Mouse (Mus musculus) gastrocnemius, postnatal 25 days (tissue): ENCODE data around the gene Dcpp1. TPM values are rescaled to one million over a fixed set of nuclear protein-coding genes. Genes with fewer than 3 reads are reported as not detected.
"Not testable (repeated sequence)": the region's sequence is repeated elsewhere in the genome, so short reads cannot be mapped to it uniquely, and the experiment has no call there.

ENCODE experiments used
- DNase-seq: peaks from one replicate; pipeline ENCODE4 v3.0.0; 2022
- long read RNA-seq, 2 experiments: library from polyadenylated mRNA; stranded (forward); transcript quantifications; one replicate each; pipeline ENCODE4 v2.0.0; 2021
- total RNA-seq, 2 experiments: library from RNA; stranded (reverse); gene quantifications; 1 replicate in 1 of 2; 2 replicates in 1 of 2; pipeline ENCODE4 v1.2.3; 2021

Dcpp1 gene
- not detected for total RNA-seq
- long read RNA-seq, experiment 1, result 0 reads
- long read RNA-seq, experiment 2, result 0 reads

DNA sequence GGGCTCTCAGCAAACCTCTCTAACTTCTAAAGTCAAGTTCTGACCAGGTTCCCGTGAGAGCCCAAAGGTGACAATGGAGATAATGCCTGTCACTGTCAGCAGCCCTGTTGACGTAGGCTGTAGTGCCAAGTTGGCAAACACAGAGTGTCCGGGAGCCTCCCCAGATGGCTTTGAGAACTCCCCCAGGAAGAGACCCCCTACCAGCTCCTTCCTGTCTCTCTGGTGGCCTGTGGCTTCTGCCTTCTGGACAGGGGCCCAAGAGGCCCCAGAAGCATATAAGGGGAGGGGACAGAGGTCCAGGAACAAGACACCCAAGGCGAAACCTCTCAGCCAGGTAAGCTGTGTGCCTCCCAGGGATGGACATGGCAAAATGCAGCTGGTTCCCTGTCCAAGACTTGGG is at the start of gene Dcpp1, which contains the start of gene Dcpp2:
Gene Dcpp1 (plus strand): TSS at position 301 of the 400 bp plus-strand sequence.
Gene Dcpp2 (plus strand): TSS at position 305 of the 400 bp plus-strand sequence.
- not testable (repeated sequence) for DNase-seq

DNA sequence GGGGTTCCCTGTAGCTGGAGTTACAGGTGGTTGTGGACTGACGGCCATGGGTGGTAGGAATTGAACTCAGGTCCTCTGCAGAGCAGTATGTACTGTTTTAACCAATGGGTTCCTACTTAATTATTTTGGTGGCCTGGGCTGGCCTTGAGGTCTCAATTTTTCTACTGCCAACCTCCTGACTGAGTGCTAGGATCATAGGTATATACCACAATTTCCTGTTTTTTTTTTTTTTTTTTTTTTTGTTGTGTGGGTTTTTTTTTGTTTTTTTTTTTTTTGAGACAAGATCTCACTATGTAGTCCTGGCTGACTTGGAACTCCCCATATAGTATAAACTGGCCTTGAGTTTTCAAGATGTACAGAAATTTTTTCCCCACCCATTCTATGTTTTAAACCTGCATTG is 49.5 kb upstream of the Dcpp1 start:
- no peak for DNase-seq

DNA sequence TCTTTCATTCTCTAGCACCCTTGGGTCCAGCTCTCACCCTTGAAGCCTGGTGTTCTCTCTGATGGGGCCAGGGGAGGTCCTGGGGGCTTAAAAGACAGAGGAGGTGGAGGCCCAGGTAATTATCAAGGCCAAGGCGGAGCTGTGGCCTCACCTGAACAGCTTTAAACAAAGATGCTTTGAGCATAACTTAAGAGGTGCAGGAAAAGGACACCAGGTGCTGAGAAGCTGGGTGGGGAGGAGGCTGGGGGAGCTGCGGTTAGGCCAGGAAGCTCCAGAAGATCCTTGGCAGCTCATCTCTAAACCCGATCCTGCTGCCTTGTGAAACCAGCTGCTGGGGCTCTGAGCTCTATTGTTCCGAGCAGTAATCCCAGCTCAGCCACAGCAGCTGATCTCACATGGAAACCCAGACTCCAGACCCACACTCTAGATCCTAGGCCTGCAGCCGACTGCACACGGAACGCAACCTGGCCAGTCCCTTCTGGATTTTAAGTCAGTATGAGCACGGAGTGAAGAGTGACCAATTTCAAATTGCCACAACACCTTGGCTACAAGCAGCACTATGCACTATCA is 44.6 kb upstream of the Dcpp1 start, which contains the start of gene Prss33:
Gene Prss33 (minus strand): TSS at position 51 of the 570 bp plus-strand sequence.
- DNase-seq, result no peak

DNA sequence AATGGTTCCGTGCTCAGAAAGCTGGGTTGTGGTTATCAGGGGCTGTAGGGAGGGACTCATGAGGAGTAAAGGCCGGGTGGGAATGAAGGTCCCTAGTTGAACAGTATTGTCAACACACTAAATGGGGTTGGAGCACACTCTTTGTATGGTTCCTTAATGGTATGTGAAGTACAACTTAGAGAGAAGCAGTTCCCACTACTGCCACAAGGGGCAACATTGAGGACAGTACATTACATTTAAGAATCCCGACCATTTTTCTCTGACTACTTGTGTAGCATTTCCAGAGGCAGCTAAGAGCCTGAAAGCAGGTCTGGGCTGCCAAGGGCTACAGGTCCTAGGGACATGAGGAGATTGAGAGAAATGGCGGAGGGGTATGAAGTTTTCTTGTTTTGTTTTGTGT is 39.5 kb upstream of the Dcpp1 start:
- no peak for DNase-seq

DNA sequence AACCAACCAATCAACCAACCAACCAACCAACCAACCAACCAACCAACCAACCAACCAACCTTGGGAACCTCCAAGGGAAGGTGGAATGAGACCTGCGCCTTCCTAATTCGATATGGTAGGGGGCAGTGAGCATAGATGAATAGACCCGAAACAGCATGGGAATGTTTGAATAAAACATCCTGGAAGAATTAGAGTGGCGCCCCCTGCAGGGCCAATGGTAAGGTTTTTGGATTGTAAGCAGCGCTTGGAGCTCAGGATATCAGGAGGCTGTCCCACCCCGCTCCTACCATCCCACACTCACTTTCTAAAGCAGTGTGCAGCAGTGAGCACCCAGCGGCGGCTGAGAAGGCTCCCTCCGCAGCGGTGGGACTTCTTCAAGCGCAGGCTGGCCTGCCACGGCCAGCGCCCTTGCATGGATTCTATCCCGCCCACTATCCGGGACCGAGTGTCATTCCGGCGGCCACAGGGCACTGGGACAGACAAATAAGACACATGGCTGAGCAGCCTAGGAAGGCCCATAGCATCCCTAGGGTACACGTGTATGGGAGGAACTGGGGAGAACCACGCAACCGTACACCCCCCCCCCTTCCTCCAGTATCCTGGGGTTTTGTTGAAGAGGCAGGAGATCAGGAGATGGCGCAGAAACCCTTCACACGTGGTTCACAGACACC is 37.4 kb upstream of the Dcpp1 start:
- DNase-seq, result no peak

DNA sequence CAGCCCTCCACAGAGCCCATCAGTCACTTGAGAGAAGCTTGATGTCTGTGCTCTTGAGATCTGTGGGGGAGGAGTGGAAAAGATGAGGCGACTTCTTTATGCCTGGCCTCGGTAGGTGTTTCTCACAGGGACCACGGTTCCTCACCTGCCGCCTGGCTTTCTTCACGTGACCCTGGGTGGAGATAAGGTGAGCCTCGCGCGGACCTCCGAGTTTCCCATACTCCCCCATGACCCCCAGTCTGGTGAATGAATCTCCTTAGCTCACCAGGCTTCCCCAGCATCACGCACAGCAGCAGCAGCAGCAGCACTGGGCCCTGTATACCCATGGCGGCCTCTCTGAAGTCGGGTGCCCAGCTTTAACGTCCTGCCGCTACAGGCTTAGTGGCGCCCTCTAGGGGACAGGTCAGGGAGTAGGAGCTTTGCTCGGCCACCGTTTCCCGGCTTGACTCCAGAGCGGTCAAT is 36.8 kb upstream of the Dcpp1 start, which contains the start of the genes Prss32 and Prss41:
Gene Prss32 (plus strand): TSS at position 44 of the 462 bp plus-strand sequence.
Gene Prss41 (minus strand): TSS at position 361 of the 462 bp plus-strand sequence.
- no peak for DNase-seq

- no peak for DNase-seq
Measured at GRCm38 (mm10) chr17:23850028-23850427, 30.6 kb upstream of the Dcpp1 start.

GRCm38 (mm10) chr17:23850853-23851749 is 29.6 kb upstream of the Dcpp1 start:
- DNase-seq, result no peak

- DNase-seq, result no peak
Measured at GRCm38 (mm10) chr17:23853292-23853691, 27.4 kb upstream of the Dcpp1 start.

DNA sequence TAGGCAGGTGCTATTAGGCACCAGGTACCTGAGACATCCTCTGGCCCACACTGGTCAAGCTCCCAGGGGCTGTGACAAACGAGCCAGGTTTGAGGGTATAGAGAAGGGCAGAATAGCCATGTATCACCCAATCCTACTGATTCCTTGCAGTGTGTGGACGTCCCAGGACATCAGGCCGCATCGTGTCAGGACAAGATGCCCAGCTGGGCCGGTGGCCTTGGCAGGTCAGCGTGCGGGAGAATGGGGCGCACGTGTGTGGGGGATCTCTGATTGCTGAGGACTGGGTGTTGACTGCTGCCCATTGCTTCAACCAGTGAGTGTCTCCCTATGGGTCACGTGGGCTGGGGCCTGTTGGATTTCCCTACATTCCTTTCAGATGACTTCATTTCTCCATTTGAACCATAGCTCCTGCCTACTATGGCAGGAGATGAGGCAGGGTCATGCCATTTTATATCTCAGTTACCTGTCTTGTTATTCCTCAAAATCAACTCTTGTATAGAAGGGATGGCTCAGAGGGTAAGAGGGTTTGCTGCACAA is 26.4 kb upstream of the Dcpp1 start:
- DNase-seq, result no peak

DNA sequence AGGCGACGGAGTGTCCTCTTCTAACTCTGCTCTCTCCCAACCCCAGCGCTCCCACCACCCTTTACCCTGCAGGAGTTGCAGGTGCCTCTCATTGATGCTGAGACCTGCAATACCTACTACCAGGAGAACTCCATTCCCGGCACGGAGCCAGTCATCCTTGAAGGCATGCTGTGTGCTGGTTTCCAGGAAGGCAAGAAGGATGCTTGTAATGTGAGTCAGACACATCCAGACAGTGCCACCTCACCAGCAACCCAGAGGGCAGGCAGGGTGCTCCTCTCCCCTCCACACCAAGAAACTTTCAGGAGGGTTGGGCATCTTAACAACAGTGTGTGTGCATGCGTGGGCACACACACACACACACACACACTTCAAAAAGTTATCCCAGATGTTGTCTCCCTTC is 23.5 kb upstream of the Dcpp1 start:
- no peak for DNase-seq

- DNase-seq, result no peak
Measured at GRCm38 (mm10) chr17:23857913-23858312, 22.8 kb upstream of the Dcpp1 start.

DNA sequence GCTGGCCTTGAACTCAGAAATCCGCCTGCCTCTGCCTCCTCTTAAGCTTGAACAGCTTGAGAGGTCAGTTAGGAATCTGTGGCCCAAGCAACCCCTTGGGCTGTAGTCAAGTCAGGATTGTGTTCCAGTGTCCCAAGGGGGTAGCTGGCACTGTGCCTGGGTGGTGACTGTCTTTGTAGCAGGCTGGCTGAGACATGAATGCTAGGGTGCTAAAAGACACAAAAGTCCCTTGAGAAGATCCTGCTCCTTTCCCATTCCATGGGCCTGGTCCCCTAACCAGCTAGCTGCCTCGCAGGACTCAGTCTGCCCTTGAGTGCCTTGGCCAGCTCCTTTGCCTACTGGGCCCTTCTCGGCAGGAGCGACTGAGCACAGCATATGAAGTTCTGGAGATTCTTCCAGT is 17.8 kb upstream of the Dcpp1 start:
- DNase-seq, result no peak

DNA sequence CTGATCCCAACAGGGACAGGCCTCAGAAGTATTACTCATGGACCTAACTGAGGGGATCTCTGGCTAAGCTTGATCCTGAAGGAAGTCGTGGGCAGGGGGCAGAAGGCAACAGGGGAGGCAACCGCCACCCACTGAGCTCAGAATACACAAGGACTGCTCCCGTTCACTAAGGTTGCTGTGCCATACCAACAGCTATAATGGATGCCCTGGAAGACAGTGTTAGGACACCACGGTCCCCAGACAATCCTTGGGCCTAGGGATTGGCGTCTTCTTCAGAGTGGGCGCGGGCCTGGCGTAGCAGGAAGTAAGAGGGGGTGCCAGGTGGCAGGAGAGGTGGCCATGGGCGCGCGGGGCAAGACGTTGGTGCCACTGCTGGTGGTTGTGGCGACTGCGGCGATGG is 12.9 kb upstream of the Dcpp1 start, which contains the start of gene Prss21:
Gene Prss21 (plus strand): TSS at position 301 of the 400 bp plus-strand sequence.
- no peak for DNase-seq

GRCm38 (mm10) chr17:23868513-23868912 is 12.2 kb upstream of the Dcpp1 start:
- DNase-seq, result no peak

- no peak for DNase-seq
Measured at GRCm38 (mm10) chr17:23873884-23874856, 6.5 kb upstream of the Dcpp1 start.

GRCm38 (mm10) chr17:23876741-23877140 is 3.9 kb upstream of the Dcpp1 start:
- no peak for DNase-seq

GRCm38 (mm10) chr17:23877166-23877565 is 3.5 kb upstream of the Dcpp1 start:
- no peak for DNase-seq

DNA sequence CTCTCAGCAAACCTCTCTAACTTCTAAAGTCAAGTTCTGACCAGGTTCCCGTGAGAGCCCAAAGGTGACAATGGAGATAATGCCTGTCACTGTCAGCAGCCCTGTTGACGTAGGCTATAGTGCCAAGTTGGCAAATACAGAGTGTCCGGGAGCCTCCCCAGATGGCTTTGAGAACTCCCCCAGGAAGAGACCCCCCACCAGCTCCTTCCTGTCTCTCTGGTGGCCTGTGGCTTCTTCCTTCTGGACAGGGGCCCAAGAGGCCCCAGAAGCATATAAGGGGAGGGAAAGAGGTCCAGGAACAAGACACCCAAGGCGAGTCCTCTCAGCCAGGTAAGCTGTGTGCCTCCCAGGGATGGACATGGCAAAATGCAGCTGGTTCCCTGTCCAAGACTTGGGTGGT is 36.5 kb downstream of the Dcpp1 start, which contains the start of gene Dcpp3:
Gene Dcpp3 (plus strand): TSS at position 301 of the 400 bp plus-strand sequence.
- not testable (repeated sequence) for DNase-seq

DNA sequence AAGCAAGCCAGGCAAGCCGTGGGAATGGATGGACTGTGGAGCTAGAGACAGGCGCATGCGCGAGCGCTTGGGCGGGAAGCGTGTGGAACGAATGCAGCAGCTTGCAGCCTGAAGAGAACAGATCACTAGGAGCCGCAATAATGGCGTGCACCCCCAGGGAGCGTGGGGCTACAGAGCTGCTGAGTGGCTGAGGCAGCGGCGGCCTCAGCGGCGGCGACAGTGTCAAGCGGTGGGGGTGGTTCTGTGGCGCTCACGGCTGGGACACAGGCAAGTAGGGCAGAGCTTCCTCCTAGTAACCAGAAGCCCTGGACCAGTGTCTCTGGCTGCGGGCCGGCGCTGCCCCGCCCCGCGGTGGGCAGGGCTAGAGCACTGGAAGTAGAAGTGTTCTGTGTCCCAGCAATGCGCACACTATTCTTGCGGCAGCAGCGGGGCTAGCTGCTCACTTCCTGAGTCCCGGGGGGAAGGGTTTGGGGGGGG is 43.9 kb downstream of the Dcpp1 start:
- peak; percentile 94 for DNase-seq

GRCm38 (mm10) chr17:23925090-23925493 is 44.4 kb downstream of the Dcpp1 start:
- DNase-seq, result peak; percentile 48
